Mouse (Mus musculus): ENCODE results near the gene Cyb5d2.
"Not testable (repeated sequence)": the region's sequence is repeated elsewhere in the genome, so short reads cannot be mapped to it uniquely, and the experiment has no call there.

Cyb5d2 gene

DNA sequence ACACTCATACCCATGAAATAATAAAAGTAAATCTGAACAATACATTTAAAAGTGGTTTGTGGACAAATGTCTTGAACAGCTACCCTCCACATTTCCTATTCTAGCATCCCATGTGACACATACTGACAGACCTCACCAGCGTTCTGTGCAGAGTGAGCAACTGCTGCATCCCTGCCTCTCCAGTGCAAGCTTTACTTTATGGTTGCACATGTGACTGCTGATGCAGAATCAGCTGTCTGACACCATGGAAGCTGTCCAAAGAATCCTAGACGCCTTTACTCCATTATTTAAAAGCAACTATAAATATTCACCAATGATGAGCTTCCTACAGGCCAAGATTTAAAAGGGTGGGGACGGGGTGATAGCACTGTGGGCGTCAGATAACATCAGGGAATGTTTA is 24.5 kb downstream of the Cyb5d2 start:
- peak; percentile 47 for DNase-seq

DNA sequence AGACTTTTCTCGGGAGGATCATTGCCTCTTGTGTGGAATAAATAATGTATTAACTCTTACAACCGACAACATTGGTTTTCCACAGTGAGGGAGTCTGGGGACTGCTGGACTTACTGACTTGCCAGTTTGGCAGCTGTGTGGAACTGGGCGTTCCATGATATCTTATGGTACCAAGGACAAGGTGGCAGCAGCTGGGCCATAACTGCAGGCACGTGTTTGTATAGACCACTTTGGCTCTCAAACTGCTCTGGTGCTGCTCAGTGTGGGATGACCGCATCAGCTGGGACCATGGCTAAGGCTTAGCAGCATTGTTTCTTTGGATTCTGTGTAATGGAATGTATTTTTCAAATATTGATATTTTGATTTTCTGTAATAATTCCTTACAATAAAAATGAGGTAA is 25.1 kb downstream of the Cyb5d2 start:
- DNase-seq: no peak

DNA sequence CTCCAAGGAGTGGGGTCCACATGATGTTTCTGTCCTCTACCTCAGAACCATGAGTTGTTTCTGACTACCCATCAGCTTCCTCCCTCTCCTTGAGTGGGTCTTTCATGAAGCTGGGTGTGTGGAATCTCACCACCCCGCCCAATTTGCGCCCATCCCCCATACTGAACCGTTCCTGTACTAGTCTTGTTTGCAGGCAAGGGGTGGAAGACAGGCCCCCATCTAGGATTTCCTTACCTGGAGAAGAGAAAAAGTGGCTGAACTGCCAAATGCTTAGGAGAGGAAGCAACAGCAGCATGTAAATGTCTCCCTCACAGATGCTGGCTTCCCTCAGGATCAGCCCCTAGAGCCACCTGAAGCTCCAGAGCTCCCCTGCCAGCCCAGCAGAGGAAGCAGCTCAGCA is 25.6 kb downstream of the Cyb5d2 start:
- no peak for DNase-seq

DNA sequence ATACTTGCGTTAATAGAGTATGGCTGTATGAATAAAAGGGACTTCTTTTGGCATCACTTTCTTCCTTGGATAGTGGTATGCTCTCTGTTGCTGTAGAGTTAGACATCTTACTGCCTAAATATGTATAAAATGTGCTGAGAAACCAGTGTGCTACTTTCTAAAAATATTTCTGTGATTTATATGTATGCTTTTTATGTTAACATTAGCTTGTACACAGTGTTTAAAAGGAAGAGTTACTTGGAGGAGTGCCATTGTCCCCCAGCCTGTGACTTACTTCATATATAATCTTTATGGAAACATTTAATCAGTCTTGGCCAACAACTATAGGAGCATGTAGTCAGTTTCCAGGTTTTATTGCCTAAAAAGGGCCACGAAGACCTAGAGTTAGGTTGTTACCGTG is 26.9 kb downstream of the Cyb5d2 start:
- DNase-seq: no peak

DNA sequence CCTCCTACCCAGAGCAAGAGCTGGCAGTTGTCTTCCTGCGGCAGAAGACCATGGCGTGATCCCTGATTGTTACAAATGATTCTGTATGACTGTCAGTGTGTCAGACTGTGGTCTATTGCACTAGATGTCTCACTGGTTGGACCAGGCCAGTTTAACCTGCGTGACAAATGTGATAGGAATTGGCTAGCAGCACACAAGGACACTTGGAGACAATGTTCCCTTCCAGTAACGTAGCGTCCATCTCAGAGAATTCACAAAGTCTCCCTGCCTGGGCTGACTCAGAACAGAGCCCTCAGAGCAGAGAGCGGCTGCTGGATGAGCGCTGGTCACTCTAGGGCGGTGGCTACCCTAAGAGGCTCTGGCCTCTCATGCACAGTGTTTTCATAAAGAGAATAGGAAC is 28.2 kb downstream of the Cyb5d2 start:
- no peak for DNase-seq

DNA sequence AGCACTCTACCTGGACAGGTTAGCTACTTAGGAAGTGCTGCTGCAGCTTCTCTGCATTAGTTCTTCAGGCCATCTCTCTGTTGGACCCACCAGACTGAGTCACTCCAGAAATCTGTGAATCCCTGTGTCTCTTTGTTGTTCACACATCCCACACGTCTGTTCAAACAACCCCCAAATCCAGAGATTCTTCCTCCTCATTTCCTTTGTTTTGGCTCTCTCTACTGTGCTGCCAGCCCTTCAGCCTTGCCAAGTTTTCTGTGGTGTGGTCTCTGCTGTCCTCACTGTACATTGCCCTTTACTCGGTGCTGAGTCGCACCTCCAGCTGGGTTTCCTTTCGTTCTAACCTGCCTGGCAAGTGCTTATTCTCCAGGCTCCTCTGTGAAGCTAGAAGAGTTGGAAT is 31.7 kb downstream of the Cyb5d2 start:
- DNase-seq: no peak

DNA sequence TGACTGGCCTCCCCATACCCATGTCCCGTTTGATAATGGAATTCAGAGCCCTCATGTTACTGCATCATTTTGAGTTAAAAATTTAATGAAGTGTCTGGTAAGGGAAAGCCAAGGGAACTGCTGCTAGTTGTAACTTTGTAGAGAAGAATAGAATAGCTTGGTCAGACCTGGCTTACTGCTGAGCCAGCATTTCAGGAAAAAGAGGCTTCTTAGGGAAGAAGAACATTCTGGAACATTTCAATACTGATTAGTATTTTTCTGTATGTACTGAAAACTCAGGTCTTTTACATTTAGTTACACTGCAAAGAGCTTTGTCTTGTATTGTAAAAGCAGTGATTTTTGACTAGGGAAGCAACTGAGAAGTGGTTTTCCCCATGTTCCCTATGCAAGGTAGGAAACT is 35.2 kb downstream of the Cyb5d2 start:
- no peak for DNase-seq

DNA sequence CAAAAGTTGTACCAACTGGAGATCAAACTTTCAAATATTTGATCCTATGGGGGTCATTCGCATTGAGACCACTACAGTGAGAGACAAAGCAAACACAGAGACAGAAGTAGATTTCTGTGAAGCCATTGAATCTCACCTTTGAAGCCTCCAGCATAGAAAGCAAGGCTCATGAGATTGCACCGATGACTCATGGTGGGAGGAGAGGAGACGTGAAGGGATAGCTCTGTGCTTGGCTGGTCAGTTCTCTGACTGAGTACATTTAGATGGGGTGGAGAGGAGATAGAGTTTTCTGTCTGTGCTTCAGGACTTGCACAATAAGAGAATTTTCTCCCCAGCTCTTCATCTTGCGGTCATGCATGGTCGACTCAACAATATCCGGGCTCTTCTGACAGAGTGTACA is 36.4 kb downstream of the Cyb5d2 start:
- no peak for DNase-seq

DNA sequence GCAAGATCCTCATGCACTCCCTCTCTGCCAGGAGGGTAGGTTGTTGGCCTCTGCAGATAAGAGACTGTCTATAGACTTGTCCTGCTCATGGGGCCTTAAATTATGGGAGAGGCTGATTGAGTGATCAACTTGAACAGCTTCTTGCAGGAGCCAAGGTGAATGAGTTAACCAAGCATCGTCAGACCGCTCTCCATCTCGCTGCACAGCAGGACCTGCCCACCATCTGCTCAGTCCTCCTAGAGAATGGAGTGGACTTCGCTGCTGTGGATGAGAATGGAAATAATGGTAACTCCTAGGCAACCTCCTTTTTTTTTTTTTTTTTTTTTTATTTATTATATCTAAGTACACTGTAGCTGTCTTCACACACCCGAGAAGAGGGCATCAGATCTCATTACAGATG is 37.6 kb downstream of the Cyb5d2 start:
- no peak for DNase-seq

DNA sequence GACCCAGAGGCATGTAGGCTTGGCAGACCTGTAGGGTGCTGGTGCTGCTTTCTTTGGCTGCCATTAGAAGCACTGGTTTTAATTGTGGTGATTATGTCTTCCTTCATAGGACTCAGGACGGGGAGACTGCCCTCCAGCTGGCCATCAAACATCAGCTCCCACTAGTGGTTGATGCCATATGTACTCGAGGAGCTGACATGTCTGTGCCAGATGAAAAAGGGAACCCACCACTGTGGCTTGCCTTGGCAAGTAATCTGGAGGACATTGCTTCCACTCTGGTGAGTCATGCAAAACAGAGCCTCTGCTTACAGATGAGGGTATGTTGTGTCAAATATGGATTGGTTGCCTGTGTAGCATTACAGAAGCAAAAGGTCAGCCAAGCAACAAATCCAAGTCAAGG is 44.0 kb downstream of the Cyb5d2 start:
- DNase-seq: peak; percentile 55

DNA sequence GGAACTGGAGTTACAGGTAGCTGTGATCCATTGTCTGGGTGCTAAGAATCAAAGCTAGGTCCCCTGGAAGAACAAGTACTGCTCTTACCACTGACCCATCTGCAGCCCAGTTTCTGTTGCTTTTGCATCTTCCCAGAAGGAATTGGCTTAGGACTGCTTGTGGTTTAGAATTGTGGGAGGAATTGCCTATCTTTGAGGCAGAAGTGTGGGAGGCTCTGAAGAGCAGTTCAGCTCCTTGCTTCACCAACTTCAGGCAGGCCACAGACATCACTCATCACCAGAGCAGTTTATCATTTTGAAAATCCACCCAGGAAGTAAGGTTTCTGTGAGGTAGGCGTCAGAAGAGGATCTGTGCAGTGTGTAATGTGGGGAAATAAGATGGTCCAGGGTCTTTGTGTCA is 56.9 kb downstream of the Cyb5d2 start:
- DNase-seq: no peak

DNA sequence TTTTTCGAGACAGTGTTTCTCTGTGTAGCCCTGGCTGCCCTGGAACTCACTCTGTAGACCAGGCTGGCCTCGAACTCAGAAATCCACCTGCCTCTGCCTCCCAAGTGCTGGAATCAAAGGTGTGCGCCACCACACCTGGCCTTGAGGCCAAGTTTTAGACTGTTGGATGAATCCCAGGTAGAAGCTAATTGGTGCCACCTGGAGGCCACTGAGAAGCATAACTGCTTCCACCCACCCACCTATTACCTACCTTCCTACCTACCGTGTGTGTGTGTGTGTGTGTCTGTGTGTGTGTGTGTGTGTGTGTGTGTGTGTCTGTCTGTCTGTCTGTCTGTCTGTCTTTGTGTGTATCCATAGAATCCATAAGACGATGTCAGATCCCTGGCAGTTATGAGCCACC is 58.4 kb downstream of the Cyb5d2 start:
- DNase-seq: not testable (repeated sequence)

DNA sequence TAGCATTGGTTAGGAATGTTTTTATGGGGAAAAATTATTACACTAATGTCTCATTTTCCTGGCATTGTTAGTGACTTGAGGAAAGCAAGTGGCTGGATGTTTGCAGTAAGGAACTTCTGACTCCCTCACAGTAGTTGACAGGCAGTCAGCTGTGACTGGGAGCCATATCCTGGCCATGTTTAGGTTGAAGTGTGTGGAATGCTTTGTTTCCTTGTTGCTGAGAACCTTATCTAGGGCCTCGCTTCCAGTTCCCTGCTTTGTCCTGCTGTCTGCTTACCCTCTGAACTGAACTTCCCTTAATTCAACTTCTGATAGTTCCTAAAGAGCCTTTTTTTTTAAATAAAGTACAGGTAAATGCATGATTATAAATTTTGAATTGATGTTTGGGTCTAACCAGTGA is 59.6 kb downstream of the Cyb5d2 start:
- peak; percentile 29 for DNase-seq

DNA sequence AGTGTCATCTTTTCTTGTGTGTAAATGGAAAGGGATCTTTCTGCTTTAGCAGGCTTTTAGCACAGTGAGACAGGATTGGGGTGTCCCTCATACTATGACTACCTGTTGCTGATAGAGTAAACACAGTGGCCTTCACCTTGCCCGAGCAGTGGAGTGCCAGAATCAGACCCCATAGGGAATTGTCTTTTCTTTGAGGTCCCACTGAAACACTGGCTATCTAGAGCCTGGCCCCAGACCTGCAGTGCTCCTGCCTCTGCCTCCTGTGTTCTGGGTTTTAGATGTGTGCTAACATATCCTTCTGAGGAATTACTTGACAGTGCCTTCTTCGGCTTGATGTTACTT is 60.5 kb downstream of the Cyb5d2 start:
- DNase-seq: no peak

DNA sequence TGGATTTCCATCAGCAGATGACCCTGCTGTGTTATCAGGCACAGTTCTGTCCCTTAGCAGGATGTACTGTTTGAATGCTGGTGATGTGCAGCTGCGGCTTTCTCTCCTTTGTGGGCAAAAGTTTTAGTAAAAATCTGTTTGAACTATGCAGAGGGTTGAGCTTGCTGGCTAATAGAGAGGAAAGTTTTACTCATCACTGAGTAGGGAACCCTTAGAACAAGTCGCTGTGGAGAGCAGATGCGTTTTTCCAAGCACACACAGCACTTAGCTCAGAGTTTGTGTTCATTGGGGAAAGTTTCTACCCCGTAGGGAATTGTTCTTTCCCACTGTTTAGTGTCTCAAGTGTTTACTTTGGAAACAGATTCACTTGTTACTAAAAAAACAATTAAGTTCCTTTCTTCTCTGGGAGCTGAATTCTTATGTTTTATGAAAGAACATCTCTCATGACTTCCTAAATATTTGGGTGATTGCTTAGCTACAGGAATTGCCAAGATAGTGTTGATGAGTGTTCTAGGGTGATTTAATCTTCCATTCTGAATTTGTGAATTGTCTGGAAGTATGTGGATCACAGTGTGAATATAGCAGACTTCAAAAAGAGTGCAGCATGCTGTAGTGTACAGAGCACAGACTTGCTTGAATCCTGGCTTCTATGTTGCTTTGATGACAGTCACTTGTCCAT is 61.0 kb downstream of the Cyb5d2 start:
- DNase-seq: peak; percentile 14

DNA sequence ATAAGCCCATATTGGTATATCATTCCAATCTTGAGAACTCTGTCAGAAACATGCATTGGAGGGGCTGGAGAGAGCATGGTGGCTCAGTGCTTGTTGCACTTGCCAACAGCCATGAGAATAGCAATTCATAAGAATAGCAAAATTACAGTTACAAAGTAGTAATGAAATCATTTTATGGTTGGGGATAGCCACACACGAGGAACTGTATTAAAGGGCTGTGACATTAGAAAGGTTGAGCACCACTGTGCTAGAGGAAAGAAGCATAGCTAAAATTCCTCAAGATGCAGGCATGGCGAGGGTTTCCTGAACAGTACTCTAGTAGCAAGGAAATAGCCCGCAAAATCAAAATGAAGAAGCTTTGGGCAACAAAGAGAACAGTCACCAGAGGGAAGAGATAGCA is 62.2 kb downstream of the Cyb5d2 start:
- DNase-seq: no peak
